Mouse (Mus musculus): Measurements from ENCODE around the gene Itgae.
A peak's percentile ranks its signal among the peaks of the same experiment; 100 is the strongest.

The Itgae gene

DNA sequence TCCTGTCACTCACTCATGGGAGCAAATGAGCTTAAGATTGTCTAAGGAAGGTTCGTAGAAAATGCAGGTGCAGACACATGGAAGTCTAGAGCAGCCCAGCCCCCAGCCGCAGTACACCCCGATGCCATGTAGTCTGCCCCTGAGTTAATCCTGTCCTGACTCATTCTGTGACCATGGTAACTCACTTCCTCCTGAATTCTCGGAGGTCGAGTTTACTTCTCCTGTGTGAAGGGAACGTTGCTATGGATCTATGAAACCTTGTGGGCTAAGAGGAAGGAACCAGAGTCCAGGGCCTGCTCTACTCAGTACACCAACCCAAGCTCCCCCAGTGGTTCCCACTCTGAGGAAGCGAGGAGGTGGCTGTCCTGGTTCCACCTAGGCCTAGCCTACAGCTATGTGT lies 2.5 kb downstream of the Itgae start:
- no peak for DNase-seq (ENCODE audit: low spot score in 2 of 2)

DNA sequence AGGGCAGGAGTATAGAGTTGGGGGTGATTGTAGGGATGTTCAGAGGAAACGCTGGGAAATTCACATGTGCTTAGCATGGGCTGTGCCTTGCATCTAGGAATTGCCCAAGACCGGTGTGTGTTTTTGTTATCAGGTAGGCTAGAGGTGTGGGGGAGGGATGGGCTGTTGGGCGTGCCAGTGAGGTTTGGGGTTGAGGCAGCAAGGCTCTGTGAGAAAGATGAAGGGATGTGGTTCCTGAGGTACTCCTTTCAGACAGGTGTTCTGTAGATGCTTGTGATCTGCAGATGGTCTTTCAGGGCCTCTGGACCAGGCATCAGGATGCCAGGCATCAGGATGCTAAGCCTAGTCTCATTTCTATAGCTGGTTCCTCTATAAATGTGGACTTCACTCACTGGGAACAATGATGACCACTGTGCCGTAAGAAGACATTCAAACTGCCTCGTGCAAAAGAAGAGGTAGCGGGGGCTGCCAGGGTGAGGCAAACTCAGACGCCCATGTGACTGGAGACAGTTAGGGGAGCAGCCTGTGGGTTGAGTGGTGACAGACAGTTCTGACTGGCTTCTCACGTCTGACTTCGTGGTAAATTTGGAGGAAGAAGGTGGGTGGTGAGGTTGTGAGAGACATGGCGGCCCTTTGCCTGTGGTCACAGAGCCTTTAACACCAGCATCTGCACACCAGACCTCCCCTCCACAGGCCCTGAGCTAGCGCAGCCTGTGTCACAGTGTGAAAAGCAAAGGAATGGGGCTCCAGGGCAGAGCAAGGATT lies 4.0 kb downstream of the Itgae start:
- no peak for DNase-seq (ENCODE audit: low spot score in 2 of 2)

DNA sequence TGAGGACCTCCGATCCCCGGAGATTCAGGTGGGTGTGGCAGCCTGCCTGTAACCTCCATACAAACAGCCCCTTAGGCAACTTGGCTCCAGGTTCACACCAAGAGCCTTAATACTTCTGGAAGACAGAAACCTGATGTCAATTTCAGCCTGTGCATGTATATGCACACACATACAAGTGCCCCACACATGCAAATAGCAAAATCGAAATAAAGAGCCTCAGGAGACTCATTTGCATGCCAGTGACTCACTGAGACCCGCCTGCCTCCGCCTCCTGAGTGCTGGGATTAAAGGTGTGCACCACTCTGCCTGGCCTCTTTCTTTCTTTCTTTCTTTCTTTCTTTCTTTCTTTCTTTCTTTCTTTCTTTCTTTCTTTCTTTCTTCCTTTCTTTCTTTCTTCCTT lies 8.5 kb downstream of the Itgae start:
- DNase-seq (ENCODE audit: low spot score in 2 of 2) = no peak

DNA sequence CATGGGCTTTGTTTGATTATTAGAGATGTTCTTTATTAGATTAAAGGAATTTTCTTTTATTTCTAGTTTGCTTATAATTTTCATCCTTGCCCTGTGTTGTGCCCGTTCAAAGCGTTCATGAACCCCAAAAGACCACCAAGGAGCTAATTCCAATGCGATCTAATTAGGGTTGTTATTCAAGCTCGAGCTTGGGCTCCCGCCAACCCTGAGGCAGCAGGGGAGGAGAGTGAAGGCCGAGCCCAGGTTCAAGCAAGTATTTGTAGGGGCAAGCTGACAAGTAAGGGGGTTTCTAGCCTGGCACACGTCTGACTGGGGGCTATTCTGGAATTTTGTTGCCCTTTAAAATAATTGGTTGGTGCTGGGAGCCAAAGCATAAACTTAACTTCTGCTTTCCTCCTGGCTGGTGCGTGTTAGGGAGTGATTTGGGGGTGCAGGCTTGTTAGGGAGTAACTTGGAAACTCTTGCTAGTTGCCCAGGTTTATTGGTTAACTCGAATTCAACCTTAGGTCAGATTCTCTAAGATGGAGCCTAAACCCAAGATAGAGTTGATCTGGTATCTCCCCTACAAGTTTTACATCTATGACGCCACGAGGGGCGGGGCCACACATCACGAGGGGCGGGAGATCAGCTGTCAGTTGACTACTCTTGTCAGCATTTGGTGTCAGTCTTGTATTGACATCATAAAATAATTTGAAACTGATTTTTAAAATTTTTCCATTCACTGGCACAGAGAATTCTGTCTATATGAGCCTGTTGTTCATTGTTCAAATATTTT lies 9.8 kb downstream of the Itgae start:
- no peak for DNase-seq (ENCODE audit: low spot score in 2 of 2)

DNA sequence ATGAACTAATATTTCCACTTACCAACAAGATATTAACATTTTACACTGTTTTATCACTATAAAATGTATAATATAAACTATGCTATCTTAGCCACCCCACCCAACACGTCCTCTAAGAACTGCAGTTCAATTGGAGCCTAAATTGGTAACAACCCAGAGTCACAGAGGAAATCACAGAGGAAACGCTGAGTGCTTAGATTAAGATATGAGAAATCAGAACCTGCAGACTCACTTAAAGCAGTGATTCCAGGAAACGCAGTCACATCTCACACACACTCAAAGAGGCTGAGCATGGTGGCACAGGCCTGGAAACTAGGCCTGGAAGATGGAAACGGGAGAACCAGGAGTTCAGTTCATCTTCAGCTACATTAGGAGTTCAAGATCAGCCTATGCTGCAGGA lies 10.9 kb downstream of the Itgae start:
- no peak for DNase-seq (ENCODE audit: low spot score in 2 of 2)

DNA sequence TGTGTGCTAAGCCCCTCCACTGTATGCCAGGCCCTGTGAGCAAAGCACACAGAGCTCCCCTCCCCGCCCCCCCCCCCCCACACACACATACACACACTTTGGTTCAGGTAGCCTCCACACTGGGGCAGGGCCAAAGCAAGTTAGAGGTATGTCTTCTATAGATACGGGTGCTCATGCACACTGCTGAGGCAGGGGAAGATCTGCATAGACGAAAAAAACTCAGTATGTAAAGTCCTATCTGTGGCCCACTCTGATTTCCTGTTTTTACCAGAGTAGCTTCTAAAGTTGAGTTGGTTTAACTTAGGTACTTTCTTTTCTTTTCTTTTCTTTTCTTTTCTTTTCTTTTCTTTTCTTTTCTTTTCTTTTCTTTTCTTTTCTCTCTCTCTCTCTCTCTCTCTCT lies 14.9 kb downstream of the Itgae start:
- no peak for DNase-seq (ENCODE audit: low spot score in 2 of 2)

DNA sequence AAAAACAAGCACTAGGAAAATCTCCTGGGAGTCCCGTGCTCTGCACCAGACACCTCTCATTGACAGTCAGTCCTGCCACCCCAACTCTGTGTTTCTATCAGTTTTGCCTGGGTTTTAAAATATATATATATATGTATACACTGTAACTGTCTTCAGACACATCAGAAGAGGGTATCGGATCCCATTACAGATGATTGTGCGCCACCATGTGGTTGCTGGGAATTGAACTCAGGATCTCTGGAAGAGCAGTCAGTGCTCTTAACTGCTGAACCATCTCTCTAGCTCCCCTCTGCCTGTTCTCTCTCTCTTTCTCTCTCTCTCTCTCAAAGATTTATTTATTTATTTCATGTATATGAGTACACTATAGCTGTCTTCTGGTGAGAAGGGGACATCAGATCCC lies 17.0 kb downstream of the Itgae start:
- DNase-seq (ENCODE audit: low spot score in 2 of 2) = peak; percentile 74 to 77

DNA sequence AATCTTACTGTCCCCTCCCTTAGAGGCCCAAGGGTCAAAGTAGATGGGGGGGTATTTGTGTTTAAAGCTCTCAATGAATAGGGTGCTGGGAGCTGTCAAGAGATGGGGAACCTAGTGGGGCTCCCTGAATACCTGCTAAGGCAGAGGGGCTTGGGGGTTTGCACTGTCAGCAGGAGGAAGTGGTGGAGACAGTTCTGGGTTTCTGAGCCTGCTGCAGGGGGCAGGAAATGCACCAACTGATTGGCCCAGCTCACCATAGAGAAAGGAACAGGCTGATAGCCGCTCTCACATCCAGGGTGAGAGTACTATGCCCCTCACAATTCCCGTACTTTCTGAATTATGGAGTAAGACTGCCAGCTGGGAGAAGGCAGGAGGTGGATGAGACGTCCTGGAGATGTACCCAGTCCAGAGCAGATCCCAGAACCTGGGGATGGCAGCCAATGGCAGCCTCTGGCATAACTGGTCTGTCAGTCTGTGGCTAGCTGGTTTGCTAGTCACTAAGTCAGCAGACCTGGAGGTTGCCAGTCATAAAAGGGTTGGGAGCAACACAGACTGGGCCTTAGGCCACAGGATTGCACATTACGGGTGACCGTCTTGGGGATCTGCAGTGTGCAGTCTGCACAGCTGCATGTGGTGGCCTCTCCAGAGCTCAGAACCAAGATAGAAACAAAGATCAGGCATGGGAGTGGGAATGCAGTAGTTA lies 18.0 kb downstream of the Itgae start:
- DNase-seq (ENCODE audit: low spot score in 2 of 2) = no peak

DNA sequence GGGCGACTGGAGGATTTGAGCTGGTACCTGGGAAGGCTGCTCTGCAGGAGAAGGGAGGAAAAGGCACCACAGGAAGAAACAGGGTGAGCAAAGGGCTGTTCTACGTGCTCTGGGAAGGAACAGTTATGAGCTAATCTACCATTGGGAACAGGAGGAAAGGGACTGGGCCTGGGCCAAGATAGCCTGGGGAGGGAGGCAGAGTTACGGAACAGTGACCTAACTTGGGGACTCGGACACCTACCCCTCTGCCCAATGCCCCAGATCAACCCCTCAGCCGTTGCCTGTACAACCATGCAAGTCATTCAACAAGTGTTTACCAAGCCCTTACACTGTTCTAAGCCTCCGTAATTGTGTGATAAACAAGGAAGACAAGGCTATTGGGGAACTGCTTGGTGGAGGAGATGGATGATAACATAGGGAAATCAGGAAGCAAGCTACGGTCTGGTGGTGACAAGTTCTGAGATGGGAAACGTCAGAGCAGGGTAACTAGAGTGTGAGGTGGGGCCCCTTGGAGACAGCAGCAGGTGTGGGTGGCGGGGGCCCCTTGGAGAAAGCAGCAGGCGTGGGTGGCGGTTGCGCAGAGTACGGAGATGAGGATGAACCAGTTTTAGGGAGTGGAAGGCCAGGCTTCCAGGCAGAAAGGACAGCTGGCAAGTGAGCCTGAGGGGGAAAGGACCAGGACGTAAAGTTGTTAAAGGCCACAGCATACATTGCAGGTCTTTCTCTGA lies 18.7 kb downstream of the Itgae start:
- no peak for DNase-seq (ENCODE audit: low spot score in 2 of 2)

DNA sequence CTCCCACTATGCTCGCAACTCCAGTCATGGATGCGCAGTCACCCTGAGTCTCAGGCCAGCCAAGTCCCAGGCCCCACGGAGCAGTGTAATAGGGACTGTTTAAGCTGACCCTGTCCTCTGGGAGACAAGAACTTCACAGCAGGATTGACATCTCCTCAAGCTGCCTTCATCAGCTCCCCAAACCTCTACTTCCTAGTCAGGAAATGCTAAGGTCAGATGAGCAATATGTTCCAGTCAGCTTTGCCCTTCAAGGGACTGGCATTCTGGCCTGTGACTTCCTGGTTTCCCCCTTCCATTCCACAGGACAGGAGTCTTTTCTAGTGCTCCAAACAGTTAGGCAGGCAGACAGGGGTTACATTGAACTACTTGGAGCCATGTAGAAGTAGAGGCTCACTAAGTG lies 19.6 kb downstream of the Itgae start:
- no peak for DNase-seq (ENCODE audit: low spot score in 2 of 2)

DNA sequence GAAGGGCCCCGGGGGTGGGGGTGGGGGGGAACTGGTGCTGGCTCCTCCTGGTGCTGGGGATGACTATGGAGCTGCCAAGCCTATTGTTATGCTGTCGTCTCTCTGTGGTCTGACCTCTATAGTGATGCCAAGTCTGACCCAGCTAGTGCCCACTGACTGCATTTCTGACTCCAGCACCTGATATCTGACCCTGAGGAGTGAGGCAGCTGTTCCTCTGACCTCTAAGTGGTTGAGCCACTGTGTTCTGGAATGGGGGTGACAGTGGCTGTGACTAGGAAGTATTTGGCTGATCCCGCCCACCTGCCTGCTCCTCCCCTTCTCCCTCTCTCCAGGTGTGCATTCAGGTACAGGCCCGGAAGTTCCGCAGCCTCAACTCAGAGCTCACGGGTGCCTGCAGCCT lies 21.0 kb downstream of the Itgae start:
- DNase-seq (ENCODE audit: low spot score in 2 of 2) = no peak

DNA sequence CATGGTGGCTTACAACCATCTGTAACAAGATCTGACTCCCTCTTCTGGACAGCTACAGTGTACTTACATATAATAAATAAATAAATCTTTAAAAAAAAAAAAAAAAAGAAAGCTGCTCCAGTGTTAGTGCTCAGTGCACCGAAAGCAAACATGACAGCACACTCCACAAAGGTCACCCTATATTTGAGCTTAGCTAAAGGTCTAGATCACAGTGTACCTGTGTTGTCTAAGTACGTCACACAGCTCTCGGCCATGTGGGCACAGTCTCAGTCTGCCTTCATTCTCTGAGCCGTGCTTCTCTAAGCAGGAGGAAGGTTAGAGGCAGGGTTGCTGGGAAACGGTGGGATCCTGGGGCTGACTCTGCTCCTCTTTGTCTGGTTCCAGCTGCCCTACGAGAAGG lies 36.1 kb downstream of the Itgae start:
- DNase-seq (ENCODE audit: low spot score in 2 of 2) = no peak

DNA sequence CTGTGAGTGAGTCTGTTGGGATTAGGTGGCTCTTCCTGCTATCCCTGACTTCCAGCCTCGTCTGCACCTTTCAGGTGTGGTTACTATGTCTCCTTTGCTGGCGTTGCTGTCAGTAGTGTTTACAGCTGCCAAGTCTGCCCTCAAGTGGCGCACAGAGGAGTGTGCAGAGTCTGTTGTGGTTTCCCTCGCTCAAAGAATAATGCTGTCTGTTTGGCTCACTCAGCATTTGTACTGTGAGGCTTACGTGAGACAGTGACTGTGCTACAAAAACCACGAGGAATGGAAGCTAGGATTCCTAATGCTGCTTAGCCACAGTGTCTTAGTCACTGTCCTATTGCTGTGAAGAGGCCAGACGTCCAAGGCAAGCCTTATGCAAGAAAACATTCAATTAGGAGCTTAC lies 40.6 kb downstream of the Itgae start:
- peak; percentile 40 to 43 for DNase-seq (ENCODE audit: low spot score in 2 of 2)

DNA sequence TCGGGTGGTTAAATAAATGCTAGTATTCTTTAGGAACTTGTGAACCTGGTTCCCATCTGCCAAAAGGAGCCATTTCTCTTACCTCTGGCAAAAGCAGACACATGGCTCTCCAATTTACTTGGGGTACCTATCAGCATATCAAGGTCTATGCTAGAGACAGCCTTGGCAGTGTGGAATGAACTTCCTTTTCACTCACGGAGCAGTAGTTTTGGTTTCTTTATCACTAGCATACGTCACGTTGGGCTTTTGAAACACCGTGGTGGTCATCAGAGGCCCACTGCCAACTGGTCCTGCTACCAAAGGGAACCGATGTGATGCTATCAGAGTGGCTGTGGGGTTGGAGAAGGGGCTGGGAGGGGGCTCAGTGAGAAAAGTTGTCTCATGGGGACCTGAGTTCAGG lies 42.6 kb downstream of the Itgae start:
- DNase-seq (ENCODE audit: low spot score in 2 of 2) = no peak

DNA sequence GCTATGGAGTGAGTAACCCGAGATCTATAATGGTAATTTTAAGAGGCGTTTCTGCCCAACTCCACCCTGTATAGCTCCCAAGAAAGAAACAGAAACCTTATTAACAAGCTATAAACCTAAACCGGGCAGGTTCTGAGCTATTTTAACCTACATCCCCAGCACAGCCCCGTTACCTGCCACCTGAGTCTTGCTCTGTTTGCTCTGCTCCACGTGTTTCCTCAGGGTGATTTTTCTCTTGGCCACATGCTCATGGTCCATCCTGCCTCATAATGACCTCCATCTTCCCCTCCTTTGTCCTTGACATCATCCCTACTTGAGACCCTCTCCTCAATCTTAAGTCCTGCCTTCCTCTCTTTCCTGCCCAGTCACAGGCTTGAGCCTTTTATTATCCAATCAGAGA lies 43.8 kb downstream of the Itgae start:
- DNase-seq (ENCODE audit: low spot score in 2 of 2) = no peak

DNA sequence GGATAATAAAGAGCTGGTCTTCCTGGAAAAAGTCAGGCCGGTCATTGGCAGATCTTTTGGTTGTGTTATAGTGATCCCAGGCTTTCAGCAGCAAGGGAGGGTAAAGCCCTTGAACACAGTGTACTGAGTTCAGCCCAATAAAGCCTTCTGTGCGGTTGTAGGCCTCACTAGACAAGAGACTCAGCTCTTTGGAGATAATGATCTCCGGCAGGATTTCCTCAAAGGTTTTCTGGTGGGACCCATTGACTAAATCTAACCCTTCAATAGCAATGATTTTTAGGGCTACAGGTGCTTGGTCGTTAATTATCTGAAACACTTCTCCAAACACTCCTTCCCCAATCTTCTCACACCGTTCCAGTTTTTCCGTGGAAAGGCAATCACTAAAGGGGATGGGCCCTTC lies 46.2 kb downstream of the Itgae start:
- DNase-seq (ENCODE audit: low spot score in 2 of 2) = no peak

DNA sequence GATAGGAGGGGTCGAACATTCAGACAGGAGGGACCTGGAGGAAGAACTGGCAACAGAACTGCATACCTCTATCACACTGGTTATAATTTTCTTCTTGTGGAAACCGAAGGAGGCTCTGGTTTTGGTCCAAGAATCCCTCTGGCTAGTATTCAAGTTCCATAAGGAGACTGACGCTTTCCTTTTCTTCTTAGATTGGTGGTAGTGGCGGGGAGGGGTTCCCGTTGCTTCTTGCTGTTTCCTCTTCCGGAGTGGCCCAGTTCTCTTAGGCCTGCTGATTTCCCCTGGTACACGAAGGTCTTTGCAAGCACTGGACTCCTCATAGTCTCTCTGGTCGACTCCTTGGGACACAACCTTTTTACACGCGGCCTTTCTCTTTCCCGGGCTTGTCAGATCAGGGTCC lies 46.7 kb downstream of the Itgae start:
- DNase-seq (ENCODE audit: low spot score in 2 of 2) = no peak

DNA sequence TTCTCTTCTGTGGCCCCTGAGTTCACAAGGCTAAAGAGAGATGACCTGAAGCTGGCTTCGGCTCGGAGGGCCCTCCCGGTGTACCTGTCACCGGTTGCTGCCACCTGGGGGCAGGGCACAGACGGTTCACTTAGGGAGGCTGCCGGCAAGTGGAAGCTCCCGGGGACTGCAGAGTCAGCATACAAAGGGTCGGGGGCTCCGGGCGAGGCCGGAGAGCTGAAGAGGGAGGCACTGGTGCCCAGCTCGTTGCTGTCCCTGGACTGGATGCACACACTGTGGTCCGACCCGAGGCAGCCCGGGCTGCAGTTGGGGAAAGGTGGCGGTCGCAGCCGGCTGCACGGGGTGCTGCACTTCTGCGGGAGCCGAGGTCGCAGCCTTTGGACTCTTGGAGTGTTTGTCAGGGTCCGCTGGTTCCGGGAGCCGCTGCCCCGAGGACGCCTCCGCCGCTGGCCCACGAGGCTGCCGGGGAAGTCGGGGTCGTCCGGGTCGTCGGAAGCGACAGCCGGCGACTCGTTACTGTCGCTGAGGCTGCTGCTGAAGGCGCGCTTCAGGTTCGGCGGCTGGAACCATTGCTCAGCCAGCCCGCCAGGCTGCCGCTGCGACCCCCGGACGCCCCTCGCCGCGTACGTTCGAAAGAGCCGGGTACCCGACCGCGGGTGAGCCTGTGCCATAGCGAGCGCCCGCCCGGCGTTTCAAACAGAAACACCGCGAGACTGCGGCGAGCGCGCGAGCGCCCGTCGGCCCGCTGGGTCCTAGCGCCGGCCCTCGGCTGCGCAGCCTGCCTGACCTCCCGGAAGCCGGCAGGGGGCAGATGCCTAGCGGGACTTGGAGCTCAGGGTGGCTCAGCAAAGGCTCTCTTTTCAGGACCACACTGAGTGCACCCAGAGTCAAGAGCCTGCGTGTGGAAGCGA lies 47.5 kb downstream of the Itgae start, which contains the start of gene Haspin:
Gene Haspin (minus strand): TSS at position 704 of the 911 bp plus-strand sequence.
- peak; percentile 88 for DNase-seq (ENCODE audit: low spot score in 2 of 2)

DNA sequence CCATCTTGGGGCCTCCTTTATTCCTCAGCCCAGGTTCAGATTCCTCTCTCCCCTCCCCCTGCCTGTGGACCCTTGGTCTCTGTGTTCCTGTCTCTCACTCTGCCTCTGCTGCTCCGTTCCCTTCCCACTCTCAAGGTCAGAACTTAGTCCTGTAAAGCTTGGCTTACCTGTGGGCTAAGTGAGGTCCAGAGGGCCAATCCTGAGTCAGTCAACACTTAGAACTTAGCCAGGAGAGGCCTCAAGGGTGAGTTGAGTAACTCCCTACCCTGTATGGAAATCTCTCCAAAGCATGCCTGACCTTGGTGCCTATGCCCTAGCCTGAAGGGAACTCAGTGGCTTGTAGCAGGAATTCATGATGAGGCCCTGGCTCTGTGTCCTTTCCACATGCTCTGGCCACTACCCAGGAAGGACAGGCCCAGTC lies 53.9 kb downstream of the Itgae start:
- DNase-seq (ENCODE audit: low spot score in 2 of 2) = no peak

DNA sequence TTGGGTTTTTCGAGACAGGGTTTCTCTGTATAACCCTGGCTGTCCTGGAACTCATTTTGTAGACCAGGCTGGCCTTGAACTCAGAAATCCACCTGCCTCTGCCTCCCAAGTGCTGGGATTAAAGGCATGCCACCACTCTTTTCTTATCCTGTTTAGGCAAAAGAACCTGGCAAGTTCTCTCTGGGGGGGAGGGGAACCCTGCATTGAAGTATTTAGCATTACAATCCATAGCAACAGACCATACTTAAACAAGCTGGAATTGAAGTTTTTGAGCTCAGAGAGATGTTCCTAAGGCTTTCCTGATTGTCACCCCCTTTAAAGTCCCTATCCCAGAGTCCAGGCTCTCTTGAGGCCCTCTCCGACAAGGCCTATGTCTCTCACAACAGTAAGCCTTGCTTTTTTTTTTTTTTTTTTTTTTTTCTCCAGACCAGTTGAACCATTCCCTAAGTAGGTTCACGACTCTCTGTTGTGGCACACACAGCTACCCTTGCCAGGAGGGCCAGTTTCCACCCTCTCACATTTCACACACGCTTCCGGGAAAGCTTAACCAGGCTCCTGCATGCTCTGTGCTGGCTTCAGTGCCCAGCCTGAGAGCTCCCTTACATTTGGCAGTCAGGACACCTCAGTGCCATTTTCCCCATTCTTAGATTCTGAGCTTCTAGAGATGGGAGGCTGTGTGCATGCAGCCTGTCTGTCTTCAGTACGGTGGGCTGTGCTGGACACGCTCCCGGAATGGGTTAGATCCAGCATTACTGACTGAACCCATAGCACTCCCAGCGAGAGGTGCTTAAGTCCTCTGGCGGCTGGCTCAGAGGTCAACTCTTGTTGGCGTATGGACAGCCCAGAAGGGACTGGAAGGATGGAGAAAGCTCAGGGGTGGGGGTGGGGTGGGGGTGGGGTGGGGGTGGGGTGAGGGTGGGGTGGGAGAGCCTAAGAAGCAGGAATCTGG lies 55.9 kb downstream of the Itgae start:
- DNase-seq (ENCODE audit: low spot score in 2 of 2) = no peak

Measured in right cerebral cortex, adult 2 months (tissue).